Mouse (Mus musculus): ENCODE measurements around the gene Slc36a3. TPM values are rescaled to one million over a fixed set of nuclear protein-coding genes. Genes with fewer than 3 reads are reported as not detected.
"Not testable (repeated sequence)": the region's sequence is repeated elsewhere in the genome, so short reads cannot be mapped to it uniquely, and the experiment has no call there.

Slc36a3 gene
- polyA plus RNA-seq, 1 experiment from 2014 or later: not detected

DNA sequence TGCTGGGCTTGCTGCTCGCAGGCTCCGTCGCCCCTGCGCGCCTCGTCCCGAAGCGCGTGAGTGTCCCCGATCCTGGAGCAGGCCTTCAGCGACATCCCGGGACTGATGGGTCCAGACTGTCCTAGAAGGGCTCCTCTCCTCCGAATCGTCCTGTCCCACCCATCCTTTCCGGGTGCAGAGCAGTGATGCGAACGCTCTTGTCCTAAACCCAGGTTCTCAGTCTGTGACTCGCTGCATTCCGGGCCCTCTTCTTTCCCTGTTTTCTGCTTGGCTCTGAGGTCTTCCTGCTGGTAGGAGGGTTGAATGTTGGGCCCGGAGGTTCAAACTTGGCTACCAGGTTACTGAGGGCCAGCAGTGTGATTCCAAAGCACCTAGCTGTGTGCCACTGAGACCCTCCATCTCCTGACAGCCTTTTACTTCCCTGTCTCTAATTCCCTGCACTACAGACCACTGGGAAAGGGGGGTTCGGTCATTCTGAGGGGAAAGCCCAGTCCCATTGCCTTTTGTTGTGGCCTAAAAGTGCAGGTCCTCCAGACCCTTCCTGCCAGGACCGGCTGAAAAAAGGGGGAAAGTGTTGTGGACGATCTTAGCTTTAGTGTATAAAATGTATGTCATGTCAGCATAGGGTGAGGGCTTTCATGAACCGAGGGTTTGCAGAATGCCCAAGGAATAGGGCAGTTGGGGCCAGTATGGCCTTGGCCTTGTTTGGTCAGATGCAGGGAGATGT, 53.2 kb downstream of the Slc36a3 start:
- H3K27ac ChIP-seq: peak overlapping the region; percentile 82
- no peaks in the 10 kb centered on the region for H3K27me3 ChIP-seq (ENCODE audit: insufficient read depth, poor library complexity, severe bottlenecking)
- no peaks in the 10 kb centered on the region for H3K9me3 ChIP-seq
- 15% methylated on average over 24 of the region's 24 CpGs for WGBS
- H3K4me3 ChIP-seq: peak overlapping the region; percentile 70
- peak; percentile 81 for DNase-seq (ENCODE audit: low spot score)
- H3K4me1 ChIP-seq: peaks cover 27% of the 10 kb centered on the region
- peaks cover 2% of the 10 kb centered on the region; the same call in 1 of the 2 replicates for H3K36me3 ChIP-seq

DNA sequence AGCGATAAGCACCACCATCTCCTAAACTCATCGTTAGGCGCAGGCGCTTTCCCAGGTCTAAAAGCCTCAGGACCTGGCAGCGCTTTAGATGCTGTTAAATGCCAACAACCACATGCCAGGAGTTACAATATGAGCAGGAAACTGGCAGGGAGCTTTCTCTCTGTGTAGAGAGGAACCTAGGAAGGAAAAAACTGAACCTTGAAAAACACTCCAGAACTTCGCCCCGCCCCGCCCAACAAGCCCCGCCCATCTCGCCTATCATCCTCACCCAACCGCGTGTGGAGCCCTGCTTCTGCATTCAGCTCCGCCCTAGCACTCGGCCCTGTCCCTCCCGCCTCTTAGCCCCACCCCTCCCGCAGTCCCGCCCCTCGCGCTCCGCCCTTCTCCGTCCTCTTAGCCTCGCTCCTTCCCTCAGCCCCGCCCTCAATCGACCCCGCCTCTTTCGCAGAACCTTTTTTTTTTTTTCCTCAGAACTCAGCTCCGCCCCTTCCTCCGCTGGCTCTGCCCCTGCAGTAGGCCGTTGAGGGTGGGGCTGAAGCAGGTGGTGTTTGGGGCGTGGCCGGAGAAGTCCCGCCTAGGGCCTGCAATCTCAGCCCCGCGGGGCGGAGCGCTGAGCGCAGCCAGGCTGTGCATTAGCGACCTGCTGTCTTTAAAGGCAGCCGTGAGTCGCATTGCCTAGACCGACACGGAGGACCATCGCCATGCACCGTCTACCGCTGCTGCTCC, 53.9 kb downstream of the Slc36a3 start, which contains the start of gene Gm2a:
Gm2a (plus strand) TSS at position 653 of the 726 bp plus-strand sequence.
- H3K36me3 ChIP-seq: peaks cover 2% of the 10 kb centered on the region; the same call in 1 of the 2 replicates
- peak within 1 kb of the TSS; percentile 82 for H3K27ac ChIP-seq
- no peaks in the 10 kb centered on the region for H3K27me3 ChIP-seq (ENCODE audit: insufficient read depth, poor library complexity, severe bottlenecking)
- no peaks in the 10 kb centered on the region for H3K9me3 ChIP-seq
- 2% methylated on average over 44 of the region's 45 CpGs for WGBS
- peaks cover 27% of the 10 kb centered on the region for H3K4me1 ChIP-seq
- DNase-seq (ENCODE audit: low spot score): peak; percentile 99
- H3K4me3 ChIP-seq: peak within 1 kb of the TSS; percentile 70

DNA sequence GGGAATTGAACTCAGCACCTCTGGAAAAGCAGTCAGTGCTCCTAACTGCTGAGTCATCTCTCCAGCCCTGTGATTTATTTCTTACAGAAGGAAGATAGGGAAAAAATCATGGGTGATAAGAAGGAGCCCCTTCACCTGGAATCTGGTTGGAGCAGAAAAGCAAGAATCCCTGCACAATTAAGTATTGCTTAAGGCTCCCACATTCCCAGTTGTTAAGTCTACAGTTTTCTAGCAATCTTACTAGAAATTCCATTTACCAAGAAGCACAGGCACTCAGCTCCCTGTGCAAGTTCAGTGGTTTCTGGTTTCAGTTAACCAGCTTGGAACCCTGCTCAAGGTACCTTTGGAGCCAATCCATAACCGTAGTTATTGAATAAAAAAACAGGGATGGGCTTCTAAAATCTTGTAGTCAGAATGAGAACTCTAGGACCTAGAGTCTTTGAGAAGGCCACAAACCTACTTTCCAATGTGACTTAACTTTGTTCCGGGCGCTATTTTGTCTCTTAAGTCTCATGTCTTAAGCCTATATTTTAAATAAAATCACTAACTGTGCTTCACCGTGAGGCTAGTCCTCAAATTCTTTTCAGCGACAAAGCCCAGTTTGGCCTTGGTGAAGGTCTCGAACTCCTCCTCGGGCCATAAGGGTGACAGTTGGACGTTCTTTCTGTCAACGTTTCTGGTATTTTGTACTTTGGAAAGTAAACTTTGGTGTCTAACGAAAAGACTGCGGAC, 54.6 kb downstream of the Slc36a3 start:
- peaks cover under 1% of the 10 kb centered on the region; the same call in 1 of the 2 replicates for H3K36me3 ChIP-seq
- no peak for DNase-seq (ENCODE audit: low spot score)
- no peaks in the 10 kb centered on the region for H3K27me3 ChIP-seq (ENCODE audit: insufficient read depth, poor library complexity, severe bottlenecking)
- peak overlapping the region; percentile 82 for H3K27ac ChIP-seq
- H3K4me1 ChIP-seq: peaks cover 24% of the 10 kb centered on the region
- H3K4me3 ChIP-seq: peak overlapping the region; percentile 70
- 33% methylated on average over 11 of the region's 11 CpGs for WGBS
- no peaks in the 10 kb centered on the region for H3K9me3 ChIP-seq

DNA sequence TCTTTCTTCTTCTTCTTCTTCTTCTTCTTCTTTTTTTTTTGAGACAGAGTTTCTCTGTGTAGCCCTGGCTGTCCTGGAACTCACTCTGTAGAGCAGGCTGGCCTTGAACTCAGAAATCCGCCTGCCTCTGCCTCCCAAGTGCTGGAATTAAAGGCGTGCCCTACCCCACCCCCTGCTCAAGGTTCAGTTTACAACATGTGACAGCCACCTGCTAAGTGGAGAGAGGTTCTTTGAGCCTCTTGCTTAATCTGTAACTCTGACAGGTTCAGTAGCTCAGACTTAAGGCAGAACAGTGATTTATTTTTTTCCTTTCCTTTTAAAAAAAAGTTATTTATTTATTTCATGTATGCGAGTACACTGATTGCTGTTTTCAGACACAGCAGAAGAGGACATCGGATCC, 55.2 kb downstream of the Slc36a3 start:
- not testable (repeated sequence) for H3K9me3 ChIP-seq; H3K27me3 ChIP-seq (ENCODE audit: insufficient read depth, poor library complexity, severe bottlenecking); H3K27ac ChIP-seq; H3K36me3 ChIP-seq; H3K4me3 ChIP-seq; DNase-seq (ENCODE audit: low spot score)
- peaks cover 24% of the 10 kb centered on the region for H3K4me1 ChIP-seq
- 85% methylated on average over 4 of the region's 4 CpGs for whole genome bisulfite sequencing

- 79% methylated on average over 7 of the region's 7 CpGs for WGBS
- no peak overlapping the region for H3K4me3 ChIP-seq
- peaks cover 11% of the 10 kb centered on the region for H3K4me1 ChIP-seq
These were observed 58.4 kb downstream of the Slc36a3 start for GRCm38 (mm10) chr11:55093096-55093495.

GRCm38 (mm10) chr11:55089892-55090291, 61.6 kb downstream of the Slc36a3 start:
- DNase-seq (ENCODE audit: low spot score): no peak
- Histone ChIP-seq H3K4me3 (no peak overlapping the region), H3K27ac (no peak overlapping the region), H3K4me1 (peaks cover 8% of the 10 kb centered on the region), H3K27me3 (ENCODE audit: insufficient read depth, poor library complexity, severe bottlenecking) (0 out of 2 replicates have a peak, but pooled peaks cover 4% of the 10 kb centered on the region), H3K9me3 (no peaks in the 10 kb centered on the region), H3K36me3 (no peaks in the 10 kb centered on the region)
- 77% methylated on average over 2 of the region's 2 CpGs for WGBS

More at GRCm38 (mm10) chr11:55093096-55093495, 58.4 kb downstream of the Slc36a3 start:
- H3K9me3 ChIP-seq: no peaks in the 10 kb centered on the region
- H3K36me3 ChIP-seq: no peaks in the 10 kb centered on the region
- DNase-seq (ENCODE audit: low spot score): no peak
- H3K27me3 ChIP-seq (ENCODE audit: insufficient read depth, poor library complexity, severe bottlenecking): 0 out of 2 replicates have a peak, but pooled peaks cover 4% of the 10 kb centered on the region
- no peak overlapping the region for H3K27ac ChIP-seq

GRCm38 (mm10) chr11:55087006-55087405, 64.5 kb downstream of the Slc36a3 start:
- Histone ChIP-seq H3K9me3 (no peaks in the 10 kb centered on the region), H3K4me1 (peaks cover 14% of the 10 kb centered on the region), H3K27me3 (ENCODE audit: insufficient read depth, poor library complexity, severe bottlenecking) (0 out of 2 replicates have a peak, but pooled peaks cover 4% of the 10 kb centered on the region), H3K36me3 (no peaks in the 10 kb centered on the region), H3K4me3 (no peak overlapping the region; the same call in 1 of the 2 replicates), H3K27ac (peak overlapping the region; percentile 89)
- peak; percentile 89 for DNase-seq (ENCODE audit: low spot score)
- 6% methylated on average over 10 of the region's 10 CpGs for WGBS

DNA sequence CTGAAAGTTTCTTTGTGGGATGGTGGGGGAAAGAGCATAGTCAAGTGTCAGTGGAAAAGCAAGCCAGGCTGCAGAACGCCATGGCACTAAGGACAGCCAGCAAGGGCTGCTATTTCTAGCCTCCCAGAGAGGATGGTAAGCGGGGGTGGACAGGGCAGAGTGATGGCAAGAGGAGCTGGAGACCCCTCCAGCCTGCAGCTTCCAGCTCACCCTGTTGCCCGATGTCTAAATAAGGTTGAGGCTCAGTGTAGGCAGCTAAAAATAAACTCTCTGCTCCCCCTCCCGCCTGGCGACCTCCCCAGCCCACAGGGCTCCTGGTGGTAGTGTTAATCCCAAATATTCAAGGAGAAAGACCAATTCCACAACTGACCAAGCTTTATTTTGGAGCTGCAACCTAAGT, 66.1 kb downstream of the Slc36a3 start:
- peak overlapping the region; percentile 89 for H3K27ac ChIP-seq
- DNase-seq (ENCODE audit: low spot score): peak; percentile 87

GRCm38 (mm10) chr11:55084629-55085028, 66.9 kb downstream of the Slc36a3 start:
- Histone ChIP-seq H3K27me3 (ENCODE audit: insufficient read depth, poor library complexity, severe bottlenecking) (no peaks in the 10 kb centered on the region), H3K36me3 (no peaks in the 10 kb centered on the region), H3K4me3 (no peak overlapping the region), H3K9me3 (peaks cover 6% of the 10 kb centered on the region; the same call in 1 of the 2 replicates), H3K27ac (peak overlapping the region; percentile 89), H3K4me1 (peaks cover 14% of the 10 kb centered on the region)
- 61% methylated on average over 4 of the region's 4 CpGs for WGBS
- no peak for DNase-seq (ENCODE audit: low spot score)

More for the DNA sequence above, 66.1 kb downstream of the Slc36a3 start:
- H3K27me3 ChIP-seq (ENCODE audit: insufficient read depth, poor library complexity, severe bottlenecking): no peaks in the 10 kb centered on the region
- H3K4me1 ChIP-seq: peaks cover 14% of the 10 kb centered on the region
- H3K9me3 ChIP-seq: 0 out of 2 replicates have a peak, but pooled peaks cover 2% of the 10 kb centered on the region
- 28% methylated on average over 5 of the region's 5 CpGs for WGBS
- H3K36me3 ChIP-seq: no peaks in the 10 kb centered on the region
- no peak overlapping the region for H3K4me3 ChIP-seq

DNA sequence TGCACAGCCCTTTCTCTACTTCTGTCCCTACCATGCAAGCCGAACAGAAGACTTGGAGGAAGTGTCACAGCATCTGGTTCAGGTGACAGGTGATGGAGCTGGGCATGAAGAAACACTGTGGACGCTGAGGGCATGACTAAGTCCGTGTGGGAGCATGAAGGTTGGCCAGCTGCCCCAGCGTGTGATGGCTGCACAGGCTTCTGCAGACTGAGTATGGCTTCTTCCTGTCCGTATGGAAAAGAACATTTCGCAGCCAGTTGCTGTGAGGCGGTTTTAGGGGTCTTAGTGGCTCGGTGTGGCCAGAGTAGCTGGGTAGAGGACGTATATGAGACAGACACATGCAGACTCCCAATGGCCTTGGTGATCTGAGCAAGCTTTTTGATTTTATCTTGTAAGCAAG, 70.3 kb downstream of the Slc36a3 start:
- 87% methylated on average over 9 of the region's 9 CpGs for WGBS
- Histone ChIP-seq H3K4me1 (peaks cover 44% of the 10 kb centered on the region), H3K27ac (no peak overlapping the region), H3K27me3 (ENCODE audit: insufficient read depth, poor library complexity, severe bottlenecking) (no peaks in the 10 kb centered on the region), H3K9me3 (peaks cover 6% of the 10 kb centered on the region; the same call in 1 of the 2 replicates), H3K4me3 (no peak overlapping the region), H3K36me3 (no peaks in the 10 kb centered on the region)
- no peak for DNase-seq (ENCODE audit: low spot score)

GRCm38 (mm10) chr11:55079180-55079579, 72.3 kb downstream of the Slc36a3 start:
- Histone ChIP-seq H3K4me3 (no peak overlapping the region), H3K36me3 (no peaks in the 10 kb centered on the region), H3K9me3 (peaks cover 6% of the 10 kb centered on the region; the same call in 1 of the 2 replicates), H3K4me1 (peaks cover 39% of the 10 kb centered on the region), H3K27me3 (ENCODE audit: insufficient read depth, poor library complexity, severe bottlenecking) (no peaks in the 10 kb centered on the region), H3K27ac (peak overlapping the region; percentile 5; the same call in 1 of the 2 replicates)
- 74% methylated on average over 4 of the region's 4 CpGs for WGBS
- DNase-seq (ENCODE audit: low spot score): no peak

DNA sequence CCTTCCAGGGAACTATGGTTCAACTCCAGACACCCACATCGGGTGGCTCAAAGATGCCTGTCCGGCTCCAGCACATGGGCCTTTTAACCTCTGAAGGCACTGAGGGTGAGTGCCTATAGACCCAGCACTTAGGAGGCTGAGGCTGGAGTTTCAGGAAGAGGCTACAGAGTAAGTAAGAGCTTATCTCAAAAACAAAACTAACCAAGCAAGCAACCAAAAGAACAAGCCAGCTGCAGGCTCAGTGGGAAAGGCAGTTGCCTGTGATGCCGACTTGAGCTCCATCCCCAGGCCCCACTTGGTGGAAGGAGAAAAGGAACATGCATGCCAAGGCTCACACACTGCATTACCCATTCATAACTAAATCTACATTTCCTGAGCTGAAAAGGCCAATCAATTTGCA, 73.0 kb downstream of the Slc36a3 start:
- Histone ChIP-seq H3K4me3 (peak overlapping the region; percentile 62), H3K4me1 (peaks cover 41% of the 10 kb centered on the region), H3K9me3 (peaks cover 6% of the 10 kb centered on the region; the same call in 1 of the 2 replicates), H3K27me3 (ENCODE audit: insufficient read depth, poor library complexity, severe bottlenecking) (no peaks in the 10 kb centered on the region), H3K36me3 (no peaks in the 10 kb centered on the region), H3K27ac (peak overlapping the region; percentile 93)
- no peak for DNase-seq (ENCODE audit: low spot score)
- WGBS: 44% methylated on average over 3 of the region's 3 CpGs

Measured in heart, embryonic 10.5 days (tissue).